Mouse (Mus musculus) bone marrow macrophage, adult 2 months (primary cell): ENCODE data around the gene Fbxo41.

Experiments
- CTCF ChIP-seq: IDR thresholded peaks from 2 replicates; pipeline ENCODE4 v1.5.1; 2012; ENCODE audit warnings: low read depth, mild to moderate bottlenecking, low read length, moderate library complexity
- POLR2A ChIP-seq: IDR thresholded peaks from 2 replicates; pipeline ENCODE4 v1.6.1; 2012; ENCODE audit warnings: mild to moderate bottlenecking, low read depth, low read length, borderline replicate concordance

DNA sequence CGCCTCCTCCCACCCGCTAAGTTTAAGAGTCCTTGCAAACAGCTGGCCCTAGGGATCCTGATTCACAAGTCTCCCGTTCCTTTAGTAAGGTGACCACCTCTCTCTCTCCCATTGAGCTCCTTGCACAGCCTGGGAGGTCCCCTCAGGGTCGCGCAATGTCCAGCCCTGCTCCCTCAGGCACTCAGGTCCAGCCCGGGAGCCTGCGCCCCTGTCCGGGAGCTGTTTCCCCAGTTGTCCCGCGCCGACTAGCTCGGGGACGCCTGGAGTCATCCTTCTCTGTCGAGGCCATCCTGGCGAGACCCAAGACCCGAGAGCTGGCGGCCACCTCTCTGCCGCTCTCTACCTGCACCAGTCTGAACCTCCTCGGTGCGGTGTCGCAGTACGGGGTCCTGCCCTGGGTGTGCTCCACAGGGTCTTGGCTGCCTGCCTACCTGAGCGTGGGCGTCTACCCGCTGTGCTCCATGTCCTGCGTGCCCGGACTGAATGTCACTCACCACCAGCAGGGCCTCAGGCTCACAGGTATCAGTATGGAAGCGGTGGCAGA lies 78.9 kb downstream of the Fbxo41 start, which contains the start of gene Noto:
- no peak for TF ChIP-seq POLR2A
- TF ChIP-seq CTCF: no peak
